17 mouse cellular contexts compared by ENCODE assay signal in the genomic region with DNA sequence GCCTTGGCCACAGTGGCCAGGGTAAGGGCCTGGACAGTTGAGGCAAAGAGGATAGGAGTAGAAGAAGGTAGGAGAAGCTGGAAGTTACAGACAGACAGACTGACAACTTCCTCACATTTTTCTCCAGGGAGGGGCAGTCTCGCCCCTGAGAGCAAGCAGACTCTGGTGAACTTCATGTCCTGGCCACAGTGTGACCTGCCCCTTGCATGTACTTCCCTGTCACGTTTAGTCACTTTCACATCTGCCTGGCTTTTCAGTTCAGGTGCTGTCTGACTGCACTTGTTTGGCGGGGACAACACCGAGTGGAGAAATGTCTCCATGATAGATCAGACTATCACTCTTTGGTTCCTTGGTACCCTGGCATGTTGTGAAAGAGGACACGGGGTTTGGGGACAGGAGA. TPM values are rescaled to one million over a fixed set of nuclear protein-coding genes. Genes with fewer than 3 reads are reported as not detected.
DNase-seq lines count a peak whose midpoint lies in the region; ATAC-seq and TF ChIP-seq lines count a peak whose summit lies in the region.
"Had no signal": no experiment of that assay in that cellular context is flagged by ENCODE, and none has a peak within 500 bp of the region (broad histone marks: within the 10 kb centered on the region; RNA-seq: fewer than 3 reads in every experiment).

No protein-coding gene starts in this region.

- no peaks in the 10 kb centered on the region for H3K4me1 ChIP-seq in kidney, adult 2 months (ENCODE audit: control insufficient read depth, insufficient read depth, low read length)
- H3K4me1 ChIP-seq in cortical plate, adult 2 months (ENCODE audit: control insufficient read depth, insufficient read depth, low read length): 0 out of 2 replicates have a peak, but pooled peaks cover 2% of the 10 kb centered on the region
- peaks cover 12% of the 10 kb centered on the region; the same call in 1 of the 2 replicates for H3K4me1 ChIP-seq in small intestine, adult 2 months (ENCODE audit: control insufficient read depth, insufficient read depth, insufficient read length, low read length)
- H3K4me1 ChIP-seq in forebrain, embryonic 12.5 days: peaks cover 1% of the 10 kb centered on the region
- H3K4me1 ChIP-seq in forebrain, embryonic 10.5 days: peaks cover 4% of the 10 kb centered on the region
- H3K4me1 ChIP-seq: hindbrain, embryonic 15.5 days; neural tube, embryonic 12.5 days had no signal

- H3K9me3 ChIP-seq in forebrain, embryonic 12.5 days: no peaks in the 10 kb centered on the region
- no peaks in the 10 kb centered on the region for H3K9me3 ChIP-seq in forebrain, embryonic 10.5 days
- H3K9me3 ChIP-seq: hindbrain, embryonic 15.5 days; limb, embryonic 12.5 days; neural tube, embryonic 12.5 days had no signal

- peak; percentile 20 for DNase-seq in kidney, adult 2 months
- no peak for DNase-seq in kidney, postnatal 25 days
- peak; percentile 56 for DNase-seq in lung, postnatal 36 days
- DNase-seq in lung, postnatal 14 days: no peak
- no peak for DNase-seq in forebrain, embryonic 10.5 days (ENCODE audit: extremely low spot score, low spot score)
- DNase-seq: cerebellum, adult 9-10 months; lung, embryonic 14.5 days had no signal

- no peak for ATAC-seq in forebrain, embryonic 12.5 days (ENCODE audit: low FRiP score)
- ATAC-seq: midbrain, embryonic 16.5 days had no signal

- no peaks in the 10 kb centered on the region for H3K27me3 ChIP-seq in kidney, adult 2 months (replicated peaks; ENCODE audit: control insufficient read depth, insufficient read depth, low read length)
- no peaks in the 10 kb centered on the region for H3K27me3 ChIP-seq in small intestine, adult 2 months (ENCODE audit: control insufficient read depth, insufficient read depth, low read length)
- no peaks in the 10 kb centered on the region for H3K27me3 ChIP-seq in forebrain, embryonic 12.5 days
- no peaks in the 10 kb centered on the region for H3K27me3 ChIP-seq in forebrain, embryonic 10.5 days (ENCODE audit: poor library complexity, severe bottlenecking)
- H3K27me3 ChIP-seq: hindbrain, embryonic 15.5 days; limb, embryonic 12.5 days; neural tube, embryonic 12.5 days had no signal

- H3K9ac ChIP-seq in forebrain, embryonic 12.5 days: no peak overlapping the region
- H3K9ac ChIP-seq: hindbrain, embryonic 15.5 days; limb, embryonic 12.5 days; lung, embryonic 14.5 days; neural tube, embryonic 12.5 days had no signal

- 77% methylated on average over 5 of the region's 5 CpGs for whole genome bisulfite sequencing in kidney, adult 2 months
- 63% methylated on average over 5 of the region's 5 CpGs for WGBS in small intestine, adult 2 months
- 75% methylated on average over 5 of the region's 5 CpGs for WGBS in forebrain, embryonic 12.5 days
- WGBS in forebrain, embryonic 10.5 days: 90% methylated on average over 5 of the region's 5 CpGs

- H3K4me2 ChIP-seq in forebrain, embryonic 12.5 days: no peak overlapping the region
- H3K4me2 ChIP-seq: hindbrain, embryonic 15.5 days; limb, embryonic 12.5 days; lung, embryonic 14.5 days; neural tube, embryonic 12.5 days had no signal

- no peak for TF ChIP-seq POLR2A in kidney, adult 2 months (IDR thresholded peaks at IDR 0.05; ENCODE audit: low read depth, low read length)
- no peak for TF ChIP-seq POLR2A in cortical plate, adult 2 months (IDR thresholded peaks at IDR 0.05; ENCODE audit: extremely low read depth, insufficient read depth, low read length)
- TF ChIP-seq POLR2A in small intestine, adult 2 months (IDR thresholded peaks at IDR 0.05; ENCODE audit: low read depth, low read length): no peak

- H3K27ac ChIP-seq in kidney, adult 2 months (ENCODE audit: insufficient read depth, low read depth, low read length): no peak overlapping the region
- H3K27ac ChIP-seq in cortical plate, adult 2 months (ENCODE audit: insufficient read depth, low read length): 0 out of 2 replicates have a peak overlapping the region, but pooled peaks have one; percentile 4
- peak overlapping the region; percentile 24; the same call in 1 of the 2 replicates for H3K27ac ChIP-seq in small intestine, adult 2 months (ENCODE audit: insufficient read depth, low read depth, low read length)
- H3K27ac ChIP-seq in forebrain, embryonic 12.5 days: no peak overlapping the region
- H3K27ac ChIP-seq in forebrain, embryonic 10.5 days: no peak overlapping the region
- H3K27ac ChIP-seq: hindbrain, embryonic 15.5 days; limb, embryonic 12.5 days; neural tube, embryonic 12.5 days had no signal

- no peak for TF ChIP-seq CTCF in kidney, adult 2 months (conservative IDR thresholded peaks at IDR 0.05; ENCODE audit: insufficient read depth, insufficient read length, low read depth, low read length)
- no peak for TF ChIP-seq CTCF in cortical plate, adult 2 months (IDR thresholded peaks at IDR 0.05; ENCODE audit: extremely low read depth, insufficient read depth, low read length)
- TF ChIP-seq CTCF in small intestine, adult 2 months (IDR thresholded peaks at IDR 0.05; ENCODE audit: extremely low read depth, insufficient read length, insufficient replicate concordance, low read depth, low read length): no peak

- H3K4me3 ChIP-seq in kidney, adult 2 months (ENCODE audit: insufficient read depth, low read depth, low read length): no peak overlapping the region
- no peak overlapping the region for H3K4me3 ChIP-seq in cortical plate, adult 2 months (ENCODE audit: insufficient read depth, low read length)
- no peak overlapping the region for H3K4me3 ChIP-seq in small intestine, adult 2 months (ENCODE audit: low read depth, low read length)
- H3K4me3 ChIP-seq in forebrain, embryonic 12.5 days (replicated peaks): no peak overlapping the region
- H3K4me3 ChIP-seq in forebrain, embryonic 10.5 days: no peak overlapping the region
- H3K4me3 ChIP-seq: erythroblast, embryonic 14.5 days; hindbrain, embryonic 15.5 days; limb, embryonic 12.5 days; neural tube, embryonic 12.5 days had no signal

- H3K36me3 ChIP-seq in kidney, adult 2 months (ENCODE audit: control insufficient read depth, insufficient read depth, low read length): no peaks in the 10 kb centered on the region
- H3K36me3 ChIP-seq in small intestine, adult 2 months (ENCODE audit: control insufficient read depth, insufficient read depth, low read length): peaks cover 24% of the 10 kb centered on the region
- H3K36me3 ChIP-seq in forebrain, embryonic 12.5 days (replicated peaks): no peaks in the 10 kb centered on the region
- no peaks in the 10 kb centered on the region for H3K36me3 ChIP-seq in forebrain, embryonic 10.5 days (replicated peaks)
- H3K36me3 ChIP-seq: hindbrain, embryonic 15.5 days; limb, embryonic 12.5 days; neural tube, embryonic 12.5 days had no signal

RNA-seq across cellular contexts. Expression of a gene that starts 36.9 kb away (rescaled TPM):
- polyA plus RNA-seq in kidney, adult 2 months (2012; rRNA removed): 28.4 and 35.0 TPM in 2 replicates
- 17.4 and 18.0 TPM in 2 replicates for polyA plus RNA-seq in cortical plate, adult 2 months (2012; rRNA removed)
- polyA plus RNA-seq in small intestine, adult 2 months (2012; rRNA removed): 19.3 and 28.3 TPM in 2 replicates
- 2.2 and 2.4 TPM in 2 replicates for polyA plus RNA-seq in forebrain, embryonic 12.5 days (2016; fragmentation: Nextera tagmentation; extraction: Ambion mirVana)
- polyA plus RNA-seq in forebrain, embryonic 10.5 days (2016; fragmentation: Nextera tagmentation; extraction: Ambion mirVana): 1.6 and 2.0 TPM in 2 replicates
- polyA plus RNA-seq: erythroblast, embryonic 14.5 days had no signal

RNA-seq across cellular contexts. Expression of a gene that starts 47.3 kb away (rescaled TPM):
- polyA plus RNA-seq in kidney, adult 2 months (2012; rRNA removed): 3.8 and 4.0 TPM in 2 replicates
- polyA plus RNA-seq in cortical plate, adult 2 months (2012; rRNA removed): 2.3 and 2.8 TPM in 2 replicates
- polyA plus RNA-seq in small intestine, adult 2 months (2012; rRNA removed): 2.7 and 2.8 TPM in 2 replicates
- polyA plus RNA-seq in forebrain, embryonic 12.5 days (2016; fragmentation: Nextera tagmentation; extraction: Ambion mirVana): 0.38 and 0.53 TPM in 2 replicates
- polyA plus RNA-seq in forebrain, embryonic 10.5 days (2016; fragmentation: Nextera tagmentation; extraction: Ambion mirVana): 0.07 and 0.10 TPM in 2 replicates

RNA-seq across cellular contexts. Expression of a gene that starts 55.9 kb away (rescaled TPM):
- not detected in 2 replicates for polyA plus RNA-seq in kidney, adult 2 months (2012; rRNA removed)
- 0.19 TPM in 1 of 2 replicates, not detected in the other for polyA plus RNA-seq in cortical plate, adult 2 months (2012; rRNA removed)
- polyA plus RNA-seq in small intestine, adult 2 months (2012; rRNA removed): not detected in 2 replicates
- polyA plus RNA-seq in forebrain, embryonic 12.5 days (2016; fragmentation: Nextera tagmentation; extraction: Ambion mirVana): not detected in 2 replicates
- polyA plus RNA-seq in forebrain, embryonic 10.5 days (2016; fragmentation: Nextera tagmentation; extraction: Ambion mirVana): not detected in 2 replicates
- polyA plus RNA-seq: erythroblast, embryonic 14.5 days; heart, embryonic 16.5 days; hindbrain, embryonic 15.5 days; kidney, embryonic 14.5 days; limb, embryonic 12.5 days; lung, embryonic 14.5 days; midbrain, embryonic 16.5 days; neural tube, embryonic 12.5 days had no signal

Comparison
In these comparisons a context has a peak if more than half of its experiments do, and no peak if none do; other contexts are left out.
1. DNase-seq: peak in kidney, adult 2 months (single experiment) and lung, postnatal 36 days (single experiment); none in kidney, postnatal 25 days (0 of 2), lung, postnatal 14 days (single experiment) and forebrain, embryonic 10.5 days (single experiment).
2. H3K27ac ChIP-seq: peak in cortical plate, adult 2 months (single experiment) and small intestine, adult 2 months (single experiment); none in kidney, adult 2 months (single experiment), forebrain, embryonic 12.5 days (single experiment) and forebrain, embryonic 10.5 days (single experiment).